Mouse (Mus musculus): ENCODE results near the gene Cfb.

GRCm38 (mm10) chr17:34855825-34856224 is 6.5 kb downstream of the Cfb start:
- TF ChIP-seq CTCF (IDR thresholded peaks at IDR 0.05; ENCODE audit: insufficient read depth, low read length) = peak; percentile 81
- TF ChIP-seq POLR2A (IDR thresholded peaks at IDR 0.05; ENCODE audit: borderline replicate concordance, extremely low read depth, low read depth, low read length) = no peak

Measured in lung, adult 2 months (tissue).